8 mouse cellular contexts compared by ENCODE assay signal in genomic region chr10:127510895-127511617, GRCm38 (mm10). TPM values are rescaled to one million over a fixed set of nuclear protein-coding genes. Genes with fewer than 3 reads are reported as not detected.
A peak's percentile ranks its signal among the peaks of the same experiment; 100 is the strongest.
DNase-seq lines count a peak whose midpoint lies in the region; ATAC-seq and TF ChIP-seq lines count a peak whose summit lies in the region.

No protein-coding gene starts in this region.

- H3K79me2 ChIP-seq in C2C12 (ENCODE audit: control insufficient read depth, insufficient read depth): no peaks in the 10 kb centered on the region

- ATAC-seq in forebrain, embryonic 11.5 days (replicated peaks; ENCODE audit: low FRiP score): no peak
- no peak for ATAC-seq in liver, embryonic 16.5 days (ENCODE audit: low read depth)
- ATAC-seq in granulocyte monocyte progenitor cell, adult 5-6 weeks (replicated peaks; ENCODE audit: poor library complexity, severe bottlenecking): no peak
- no peak for ATAC-seq in frontal cortex, adult (ENCODE audit: low TSS enrichment)

- H3K27ac ChIP-seq in forebrain, embryonic 11.5 days (ENCODE audit: low read depth, low read length): peak overlapping the region; percentile 80
- no peak overlapping the region for H3K27ac ChIP-seq in liver, embryonic 16.5 days (ENCODE audit: low read length)

- H3K36me3 ChIP-seq in C2C12 (ENCODE audit: control insufficient read depth, insufficient read depth): no peaks in the 10 kb centered on the region
- H3K36me3 ChIP-seq in forebrain, embryonic 11.5 days (ENCODE audit: control insufficient read depth, insufficient read depth, low read length): no peaks in the 10 kb centered on the region
- H3K36me3 ChIP-seq in liver, embryonic 16.5 days (ENCODE audit: control insufficient read depth, insufficient read depth): no peaks in the 10 kb centered on the region

- TF ChIP-seq CTCF in C2C12 (IDR thresholded peaks at IDR 0.05; ENCODE audit: control insufficient read depth, insufficient read depth, insufficient read length): no peak

- peak; percentile 45 to 63 for DNase-seq in cerebellum, postnatal 10 days
- DNase-seq in cerebellum, adult 11 months: no peak
- no peak for DNase-seq in forebrain, embryonic 11.5 days (ENCODE audit: low spot score)
- DNase-seq in left cerebral cortex, postnatal 10 days (ENCODE audit: extremely low spot score in 1 of 2, low spot score in 2 of 2): no peak

- no peak overlapping the region for H3ac ChIP-seq in C2C12 (ENCODE audit: control insufficient read depth, insufficient read length, low read depth)

- peak overlapping the region; percentile 62 for H3K9ac ChIP-seq in forebrain, embryonic 11.5 days (ENCODE audit: low read length)
- no peak overlapping the region for H3K9ac ChIP-seq in liver, embryonic 16.5 days (ENCODE audit: low read depth, low read length)

- H3K4me1 ChIP-seq in forebrain, embryonic 11.5 days (replicated peaks; ENCODE audit: control insufficient read depth, insufficient read depth, low read length): peaks cover 49% of the 10 kb centered on the region
- H3K4me1 ChIP-seq in liver, embryonic 16.5 days (ENCODE audit: control insufficient read depth, low read depth, low read length): peaks cover 46% of the 10 kb centered on the region

- H3K79me3 ChIP-seq in C2C12 (ENCODE audit: low read depth): no peaks in the 10 kb centered on the region

- intact Hi-C loops in left cerebral cortex, postnatal 10 days (cut with DNase I): no loop called here

- peak overlapping the region; percentile 31 for H3K4me3 ChIP-seq in C2C12 (ENCODE audit: insufficient read depth, poor library complexity, severe bottlenecking)
- peak overlapping the region; percentile 36 for H3K4me3 ChIP-seq in forebrain, embryonic 11.5 days (ENCODE audit: low read depth, low read length)
- H3K4me3 ChIP-seq in liver, embryonic 16.5 days (ENCODE audit: low read depth, low read length): no peak overlapping the region

- no peaks in the 10 kb centered on the region for H3K9me3 ChIP-seq in forebrain, embryonic 11.5 days (ENCODE audit: control insufficient read depth, low read length)
- no peaks in the 10 kb centered on the region for H3K9me3 ChIP-seq in liver, embryonic 16.5 days (replicated peaks; ENCODE audit: control insufficient read depth, low read length)

- peak overlapping the region; percentile 83 for H3K4me2 ChIP-seq in forebrain, embryonic 11.5 days (ENCODE audit: low read depth, low read length, severe bottlenecking)
- H3K4me2 ChIP-seq in liver, embryonic 16.5 days (ENCODE audit: low read depth, low read length): peak overlapping the region; percentile 65; the same call in 1 of the 2 replicates

- H3K27me3 ChIP-seq in C2C12 (ENCODE audit: control insufficient read depth, insufficient read depth, insufficient read length): no peaks in the 10 kb centered on the region
- peaks cover 64% of the 10 kb centered on the region for H3K27me3 ChIP-seq in forebrain, embryonic 11.5 days (ENCODE audit: control insufficient read depth, insufficient read depth, low read length)
- peaks cover 71% of the 10 kb centered on the region for H3K27me3 ChIP-seq in liver, embryonic 16.5 days (ENCODE audit: control insufficient read depth, insufficient read depth, low read depth, low read length)

- 5% methylated on average over 11 of the region's 11 CpGs for WGBS in forebrain, embryonic 11.5 days
- 6% methylated on average over 11 of the region's 11 CpGs for WGBS in liver, embryonic 16.5 days (ENCODE audit: insufficient replicate concordance)

TF ChIP-seq in C2C12, 6 proteins besides CTCF, POLR2A, EP300 and RAD21:
- no peak for TF ChIP-seq MYOG (IDR thresholded peaks at IDR 0.05; ENCODE audit: control insufficient read depth, extremely low read depth, insufficient read length)
- TF ChIP-seq CEBPB (IDR thresholded peaks at IDR 0.05; ENCODE audit: low read depth): no peak
- no peak for TF ChIP-seq FOSL1 (IDR thresholded peaks at IDR 0.05; ENCODE audit: insufficient read depth, low read length, poor library complexity, severe bottlenecking)
- no peak for TF ChIP-seq MYOD1 (IDR thresholded peaks at IDR 0.05; ENCODE audit: control insufficient read depth, insufficient read length, low read depth)
TF ChIP-seq in C2C12: peak in this region for 0.

RNA-seq across cellular contexts. Expression of gene Ndufa4l2, which starts 3.7 kb away (rescaled TPM):
- polyA plus RNA-seq in C2C12 (2012; fragmentation: generic; extraction: Trizol): 0.42 TPM
- 5.9 and 6.1 TPM in 2 replicates for polyA plus RNA-seq in forebrain, embryonic 11.5 days (2014; fragmentation: Nextera tagmentation; extraction: Ambion mirVana)
- polyA plus RNA-seq in liver, embryonic 16.5 days (2015; fragmentation: Nextera tagmentation; extraction: Ambion mirVana): 62.5 and 67.9 TPM in 2 replicates
- total RNA-seq in left cerebral cortex, postnatal 10 days (2021): 1 to 10 TPM; 6.0 to 7.0 TPM
- total RNA-seq in granulocyte monocyte progenitor cell, adult 5-6 weeks (2014; fragmentation: Nextera tagmentation): 1.2 TPM in 1 of 2 replicates, not detected in the other
- total RNA-seq in granulocyte monocyte progenitor cell, adult 5-6 weeks (2017): not detected in 2 replicates

RNA-seq across cellular contexts. Expression of gene Stac3, which starts 9.6 kb away (rescaled TPM):
- 9.7 TPM for polyA plus RNA-seq in C2C12 (2012; fragmentation: generic; extraction: Trizol)
- polyA plus RNA-seq in forebrain, embryonic 11.5 days (2014; fragmentation: Nextera tagmentation; extraction: Ambion mirVana): not detected in 2 replicates
- 0.59 and 0.65 TPM in 2 replicates for polyA plus RNA-seq in liver, embryonic 16.5 days (2015; fragmentation: Nextera tagmentation; extraction: Ambion mirVana)
- total RNA-seq in left cerebral cortex, postnatal 10 days (2021): 1 to 10 TPM; 4.1 to 7.5 TPM
- 0.90 TPM in 1 of 2 replicates, not detected in the other for total RNA-seq in granulocyte monocyte progenitor cell, adult 5-6 weeks (2014; fragmentation: Nextera tagmentation)
- total RNA-seq in granulocyte monocyte progenitor cell, adult 5-6 weeks (2017): 0.13 and 0.26 TPM in 2 replicates

RNA-seq across cellular contexts. Expression of gene Shmt2, which starts 11.2 kb away (rescaled TPM):
- polyA plus RNA-seq in C2C12 (2012; fragmentation: generic; extraction: Trizol): 340 TPM
- 112 and 123 TPM in 2 replicates for polyA plus RNA-seq in forebrain, embryonic 11.5 days (2014; fragmentation: Nextera tagmentation; extraction: Ambion mirVana)
- 180 and 183 TPM in 2 replicates for polyA plus RNA-seq in liver, embryonic 16.5 days (2015; fragmentation: Nextera tagmentation; extraction: Ambion mirVana)
- 10 to 100 TPM; 28.3 to 32.8 TPM for total RNA-seq in left cerebral cortex, postnatal 10 days (2021)
- 126 and 187 TPM in 2 replicates for total RNA-seq in granulocyte monocyte progenitor cell, adult 5-6 weeks (2014; fragmentation: Nextera tagmentation)
- total RNA-seq in granulocyte monocyte progenitor cell, adult 5-6 weeks (2017): 102 and 103 TPM in 2 replicates

RNA-seq across cellular contexts. Expression of gene Nxph4, which starts 23.3 kb away (rescaled TPM):
- 1.2 TPM for polyA plus RNA-seq in C2C12 (2012; fragmentation: generic; extraction: Trizol)
- 37.6 and 40.4 TPM in 2 replicates for polyA plus RNA-seq in forebrain, embryonic 11.5 days (2014; fragmentation: Nextera tagmentation; extraction: Ambion mirVana)
- polyA plus RNA-seq in liver, embryonic 16.5 days (2015; fragmentation: Nextera tagmentation; extraction: Ambion mirVana): 0.14 TPM in 1 of 2 replicates, not detected in the other
- total RNA-seq in left cerebral cortex, postnatal 10 days (2021): 1 to 10 TPM; 5.8 to 8.5 TPM
- not detected in 2 replicates for total RNA-seq in granulocyte monocyte progenitor cell, adult 5-6 weeks (2014; fragmentation: Nextera tagmentation)
- total RNA-seq in granulocyte monocyte progenitor cell, adult 5-6 weeks (2017): not detected in 2 replicates

Comparison
In these comparisons a context has a peak if more than half of its experiments do, and no peak if none do; other contexts are left out.
1. DNase-seq: peak in cerebellum, postnatal 10 days (2 of 2); none in cerebellum, adult 11 months (single experiment), forebrain, embryonic 11.5 days (single experiment) and left cerebral cortex, postnatal 10 days (0 of 2).